Mouse (Mus musculus): ENCODE data around the gene Xrcc5. TPM values are rescaled to one million over a fixed set of nuclear protein-coding genes. Genes with fewer than 3 reads are reported as not detected.

The Xrcc5 gene
- total RNA-seq, 2 experiments from 2014 or later = 10.5 to 13.9 TPM

- no peak for DNase-seq (ENCODE audit: low spot score in 2 of 2)
Measured at GRCm38 (mm10) chr1:72313399-72314039, 6.3 kb downstream of the Xrcc5 start.

- DNase-seq (ENCODE audit: low spot score in 2 of 2) = no peak
Measured at GRCm38 (mm10) chr1:72315447-72315846, 8.2 kb downstream of the Xrcc5 start.

- no peak for DNase-seq (ENCODE audit: low spot score in 2 of 2)
Measured at GRCm38 (mm10) chr1:72316409-72316808, 9.2 kb downstream of the Xrcc5 start.

GRCm38 (mm10) chr1:72316901-72317300 is 9.7 kb downstream of the Xrcc5 start:
- no peak for DNase-seq (ENCODE audit: low spot score in 2 of 2)

- DNase-seq (ENCODE audit: low spot score in 2 of 2) = no peak
Measured at GRCm38 (mm10) chr1:72320759-72321158, 13.5 kb downstream of the Xrcc5 start.

- no peak for DNase-seq (ENCODE audit: low spot score in 2 of 2)
Measured at GRCm38 (mm10) chr1:72323248-72323647, 16.0 kb downstream of the Xrcc5 start.

GRCm38 (mm10) chr1:72326162-72326821 is 19.1 kb downstream of the Xrcc5 start:
- DNase-seq (ENCODE audit: low spot score in 2 of 2) = no peak

GRCm38 (mm10) chr1:72334807-72335206 is 27.6 kb downstream of the Xrcc5 start:
- no peak for DNase-seq (ENCODE audit: low spot score in 2 of 2)

- DNase-seq (ENCODE audit: low spot score in 2 of 2) = no peak
Measured at GRCm38 (mm10) chr1:72336780-72337179, 29.6 kb downstream of the Xrcc5 start.

- DNase-seq (ENCODE audit: low spot score in 2 of 2) = no peak
Measured at GRCm38 (mm10) chr1:72338341-72338740, 31.1 kb downstream of the Xrcc5 start.

GRCm38 (mm10) chr1:72347873-72348272 is 40.7 kb downstream of the Xrcc5 start:
- no peak for DNase-seq (ENCODE audit: low spot score in 2 of 2)

GRCm38 (mm10) chr1:72354856-72355255 is 47.6 kb downstream of the Xrcc5 start:
- DNase-seq (ENCODE audit: low spot score in 2 of 2) = no peak

- DNase-seq (ENCODE audit: low spot score in 2 of 2) = no peak
Measured at GRCm38 (mm10) chr1:72358216-72358615, 51.0 kb downstream of the Xrcc5 start.

GRCm38 (mm10) chr1:72359462-72359861 is 52.2 kb downstream of the Xrcc5 start:
- no peak for DNase-seq (ENCODE audit: low spot score in 2 of 2)

- DNase-seq (ENCODE audit: low spot score in 2 of 2) = no peak
Measured at GRCm38 (mm10) chr1:72360809-72361208, 53.6 kb downstream of the Xrcc5 start.

- DNase-seq (ENCODE audit: low spot score in 2 of 2) = no peak
Measured at GRCm38 (mm10) chr1:72364661-72365060, 57.4 kb downstream of the Xrcc5 start.

GRCm38 (mm10) chr1:72372512-72372911 is 65.3 kb downstream of the Xrcc5 start:
- DNase-seq (ENCODE audit: low spot score in 2 of 2) = peak; percentile 34 to 48

GRCm38 (mm10) chr1:72372913-72373312 is 65.7 kb downstream of the Xrcc5 start:
- no peak for DNase-seq (ENCODE audit: low spot score in 2 of 2)

- no peak for DNase-seq (ENCODE audit: low spot score in 2 of 2)
Measured at GRCm38 (mm10) chr1:72373648-72374047, 66.4 kb downstream of the Xrcc5 start.

- DNase-seq (ENCODE audit: low spot score in 2 of 2) = no peak
Measured at GRCm38 (mm10) chr1:72374049-72374448, 66.8 kb downstream of the Xrcc5 start.

- DNase-seq (ENCODE audit: low spot score in 2 of 2) = no peak
Measured at GRCm38 (mm10) chr1:72378151-72378550, 70.9 kb downstream of the Xrcc5 start.

- DNase-seq (ENCODE audit: low spot score in 2 of 2) = peak; percentile 22 to 29
Measured at GRCm38 (mm10) chr1:72379752-72380353, 72.6 kb downstream of the Xrcc5 start.

GRCm38 (mm10) chr1:72380544-72380943 is 73.3 kb downstream of the Xrcc5 start:
- DNase-seq (ENCODE audit: low spot score in 2 of 2) = no peak

All from layer of hippocampus, postnatal 10 days (tissue).